Mouse (Mus musculus) embryonic facial prominence, embryonic 11.5 days (tissue): ENCODE measurements around the gene Sf1. TPM values are rescaled to one million over a fixed set of nuclear protein-coding genes. Genes with fewer than 3 reads are reported as not detected.

ENCODE experiments used
- ATAC-seq: fragments of 200-750 bp; cut with Nextera tagmentation; replicated peaks from 2 replicates; pipeline ENCODE4 v1.8.0; 2017; ENCODE audit warnings: low read depth; ENCODE audit not compliant: insufficient number of reproducible peaks, low FRiP score, low TSS enrichment
- DNase-seq: peaks from one replicate; pipeline ENCODE4 v3.0.0-alpha.2; 2015; ENCODE audit warnings: low spot score
- H3K27ac ChIP-seq: fragments of 300-500 bp; sonication (generic); replicated peaks from 2 replicates; pipeline ENCODE4 v1.5.1; 2014; ENCODE audit warnings: mild to moderate bottlenecking, low read depth, low read length, control low read depth
- H3K27me3 ChIP-seq: fragments of 300-500 bp; sonication (generic); 2 replicates; pipeline ENCODE4 v1.6.1; 2014; ENCODE audit warnings: mild to moderate bottlenecking, low read length, moderate library complexity, mixed read lengths; ENCODE audit not compliant: control insufficient read depth, insufficient read depth
- H3K36me3 ChIP-seq: fragments of 300-500 bp; sonication (generic); replicated peaks from 2 replicates; pipeline ENCODE4 v1.6.1; 2014; ENCODE audit warnings: low read depth, mild to moderate bottlenecking, low read length, moderate library complexity, mixed read lengths; ENCODE audit not compliant: control insufficient read depth, insufficient read depth
- H3K4me1 ChIP-seq: fragments of 300-500 bp; sonication (generic); 2 replicates; pipeline ENCODE4 v1.6.1; 2014; ENCODE audit warnings: low read length, mixed read lengths; ENCODE audit not compliant: control insufficient read depth, insufficient read depth
- H3K4me2 ChIP-seq: fragments of 300-500 bp; sonication (generic); 2 replicates; pipeline ENCODE4 v1.6.1; 2014; ENCODE audit warnings: low read depth, mild to moderate bottlenecking, control low read depth, low read length, moderate library complexity
- H3K4me3 ChIP-seq: fragments of 300-500 bp; sonication (generic); 2 replicates; pipeline ENCODE4 v1.5.1; 2014; ENCODE audit warnings: low read depth, low read length, control low read depth
- H3K9ac ChIP-seq: fragments of 300-500 bp; sonication (generic); replicated peaks from 2 replicates; pipeline ENCODE4 v1.6.1; 2014; ENCODE audit warnings: mild to moderate bottlenecking, control low read depth, low read length
- H3K9me3 ChIP-seq: fragments of 300-500 bp; sonication (generic); replicated peaks from 2 replicates; pipeline ENCODE4 v1.6.1; 2016; ENCODE audit warnings: mild to moderate bottlenecking, low read length, inconsistent platforms, mixed read lengths; ENCODE audit not compliant: control insufficient read depth
- WGBS: fragments of 180-500 bp; shearing (Covaris S2); extraction: QIAGEN DNeasy Blood & Tissue Kit; methylation state at CpG from one replicate; pipeline ENCODE4 v1.1.7; 2014; 5-methylcytosine and 5-hydroxymethylcytosine counted together
- microRNA-seq: library from miRNA; unstranded; fragments of <30 nt; microRNA quantifications from one replicate; pipeline ENCODE4, GENCODE M21; 2016; ENCODE audit warnings: borderline number of aligned reads
- polyA plus RNA-seq: library from polyadenylated mRNA; unstranded; fragments of >200 nt; fragmentation: Nextera tagmentation; extraction: Ambion mirVana; gene quantifications from 2 replicates; pipeline ENCODE4 v1.2.1, GENCODE M21; 2014

Sf1 gene
- polyA plus RNA-seq, 1 experiment from 2014 or later, result 157 TPM

GRCm38 (mm10) chr19:6423241-6423640 is 59.8 kb downstream of the Sf1 start:
- ATAC-seq, result no peak
- Histone ChIP-seq H3K4me1 (peaks cover 7% of the 10 kb centered on the region), H3K27me3 (peaks cover 50% of the 10 kb centered on the region)

GRCm38 (mm10) chr19:6424137-6424881 is 60.8 kb downstream of the Sf1 start:
- no peak overlapping the region for H3K4me3 ChIP-seq
- no peak overlapping the region for H3K4me2 ChIP-seq
- H3K9ac ChIP-seq, result no peak overlapping the region
- H3K27ac ChIP-seq, result no peak overlapping the region
- ATAC-seq, result no peak
- H3K4me1 ChIP-seq, result peaks cover 13% of the 10 kb centered on the region
- H3K9me3 ChIP-seq, result no peaks in the 10 kb centered on the region
- H3K27me3 ChIP-seq, result peaks cover 54% of the 10 kb centered on the region
- WGBS, result 67% methylated on average over 8 of the region's 8 CpGs
- DNase-seq, result no peak
- H3K36me3 ChIP-seq, result no peaks in the 10 kb centered on the region

More at GRCm38 (mm10) chr19:6423241-6423640, 59.8 kb downstream of the Sf1 start:
- Histone ChIP-seq H3K36me3 (no peaks in the 10 kb centered on the region), H3K9ac (no peak overlapping the region), H3K9me3 (no peaks in the 10 kb centered on the region), H3K4me2 (no peak overlapping the region), H3K27ac (no peak overlapping the region), H3K4me3 (no peak overlapping the region)
- DNase-seq, result no peak
- 86% methylated on average over 16 of the region's 16 CpGs for WGBS

- H3K4me2 ChIP-seq, result no peak overlapping the region
- H3K4me3 ChIP-seq, result no peak overlapping the region
- DNase-seq, result no peak
- no peak overlapping the region for H3K9ac ChIP-seq
- peaks cover 54% of the 10 kb centered on the region for H3K27me3 ChIP-seq
- H3K4me1 ChIP-seq, result peaks cover 13% of the 10 kb centered on the region
- H3K27ac ChIP-seq, result no peak overlapping the region
- H3K36me3 ChIP-seq, result no peaks in the 10 kb centered on the region
- WGBS, result 47% methylated on average over 5 of the region's 5 CpGs
- no peaks in the 10 kb centered on the region for H3K9me3 ChIP-seq
- ATAC-seq, result no peak
Observed at GRCm38 (mm10) chr19:6425595-6425994, 62.1 kb downstream of the Sf1 start.

GRCm38 (mm10) chr19:6426703-6427500 is 63.4 kb downstream of the Sf1 start:
- ATAC-seq (no peak), DNase-seq (peak; percentile 81)
- H3K4me2 ChIP-seq, result no peak overlapping the region
- 23% methylated on average over 13 of the region's 13 CpGs for WGBS
- no peak overlapping the region for H3K9ac ChIP-seq
- H3K27ac ChIP-seq, result no peak overlapping the region
- H3K36me3 ChIP-seq, result no peaks in the 10 kb centered on the region
- H3K4me1 ChIP-seq, result peaks cover 13% of the 10 kb centered on the region
- peaks cover 51% of the 10 kb centered on the region for H3K27me3 ChIP-seq
- no peak overlapping the region for H3K4me3 ChIP-seq
- no peaks in the 10 kb centered on the region for H3K9me3 ChIP-seq

Small RNA genes lying within 50 kb of the gene (microRNA-seq; reads per million reads assigned to microRNA genes)
- gene Mir6989, result not detected

Other genes starting within 250 kb of the Sf1 start
- 60.7 and 68.3 TPM in 2 replicates for gene Sac3d1, start 245.0 kb upstream of the Sf1 start, polyA plus RNA-seq
- gene Snx15, start 235.4 kb upstream of the Sf1 start, polyA plus RNA-seq, result 25.4 and 30.7 TPM in 2 replicates
- not detected in 2 replicates for gene Batf2, start 222.7 kb upstream of the Sf1 start, polyA plus RNA-seq
- gene Arl2, start 222.1 kb upstream of the Sf1 start, polyA plus RNA-seq, result 72.8 and 81.4 TPM in 2 replicates
- not detected in 2 replicates for gene Majin, start 179.3 kb upstream of the Sf1 start, polyA plus RNA-seq
- 1.9 and 2.4 TPM in 2 replicates for gene Gpha2, start 137.3 kb upstream of the Sf1 start, polyA plus RNA-seq
- gene Ppp2r5b, start 127.8 kb upstream of the Sf1 start, polyA plus RNA-seq, result 25.0 and 27.8 TPM in 2 replicates
- gene Atg2a, start 122.0 kb upstream of the Sf1 start, polyA plus RNA-seq, result 6.5 and 7.7 TPM in 2 replicates
- 50.9 and 58.1 TPM in 2 replicates for gene Ehd1, start 87.0 kb upstream of the Sf1 start, polyA plus RNA-seq
- 0.43 and 0.61 TPM in 2 replicates for gene Cdc42bpg, start 57.2 kb upstream of the Sf1 start, polyA plus RNA-seq
- gene Men1, start 28.7 kb upstream of the Sf1 start, polyA plus RNA-seq, result 49.7 and 51.1 TPM in 2 replicates
- gene Map4k2, start 22.6 kb upstream of the Sf1 start, polyA plus RNA-seq, result 5.6 and 6.4 TPM in 2 replicates
- 1.4 and 2.8 TPM in 2 replicates for gene Pygm, start 20.7 kb downstream of the Sf1 start, polyA plus RNA-seq
- 15.6 and 17.2 TPM in 2 replicates for gene Rasgrp2, start 35.6 kb downstream of the Sf1 start, polyA plus RNA-seq
- 4.1 and 5.0 TPM in 2 replicates for gene Nrxn2, start 55.0 kb downstream of the Sf1 start, polyA plus RNA-seq
- not detected in 2 replicates for gene Slc22a12, start 179.3 kb downstream of the Sf1 start, polyA plus RNA-seq